ENCODE assay signal across 9 mouse cellular contexts in genomic region chr11:116488693-116489375, GRCm38 (mm10). TPM values are rescaled to one million over a fixed set of nuclear protein-coding genes. Genes with fewer than 3 reads are reported as not detected.
DNase-seq lines count a peak whose midpoint lies in the region; ATAC-seq and TF ChIP-seq lines count a peak whose summit lies in the region.
"Had no signal": no experiment of that assay in that cellular context is flagged by ENCODE, and none has a peak within 500 bp of the region (broad histone marks: within the 10 kb centered on the region; RNA-seq: fewer than 3 reads in every experiment).

No protein-coding gene starts in this region.

- no peak for DNase-seq in heart, postnatal 4 days
- DNase-seq in CD4-positive, CD25-positive, alpha-beta regulatory T cell, adult 2 months (ENCODE audit: low read depth, low spot score), result peak; percentile 77
- no peak for DNase-seq in liver, embryonic 14.5 days (ENCODE audit: low read depth in 3 of 3, low spot score in 3 of 3)
- no peak for DNase-seq in gastrocnemius, postnatal 25 days
- DNase-seq in gastrocnemius, adult 18-20 months (ENCODE audit: low spot score), result no peak

- H3K9ac ChIP-seq in heart, embryonic 13.5 days, result peak overlapping the region; percentile 98
- H3K9ac ChIP-seq in forebrain, embryonic 12.5 days, result peak overlapping the region; percentile 96
- no peak overlapping the region for H3K9ac ChIP-seq in liver, embryonic 14.5 days (replicated peaks)

- H3K27me3 ChIP-seq in heart, embryonic 13.5 days (replicated peaks), result no peaks in the 10 kb centered on the region
- H3K27me3 ChIP-seq in forebrain, embryonic 12.5 days, result 0 out of 2 replicates have a peak, but pooled peaks cover 4% of the 10 kb centered on the region
- H3K27me3 ChIP-seq in liver, embryonic 14.5 days (ENCODE audit: control insufficient read depth, insufficient read depth, low read length), result no peaks in the 10 kb centered on the region

- no peak for TF ChIP-seq EP300 in liver, embryonic 14.5 days (IDR thresholded peaks at IDR 0.05; ENCODE audit: low read depth)

- peak overlapping the region; percentile 99 for H3K4me3 ChIP-seq in heart, embryonic 13.5 days
- H3K4me3 ChIP-seq in forebrain, embryonic 12.5 days (replicated peaks), result peak overlapping the region; percentile 99
- H3K4me3 ChIP-seq in liver, embryonic 14.5 days (ENCODE audit: insufficient read depth in 1 of 2, low read depth in 2 of 2, low read length in 2 of 2), result peak overlapping the region; percentile 75 to 77

- 0 out of 2 replicates have a peak, but pooled peaks cover 2% of the 10 kb centered on the region for H3K9me3 ChIP-seq in heart, embryonic 13.5 days
- no peaks in the 10 kb centered on the region for H3K9me3 ChIP-seq in forebrain, embryonic 12.5 days
- H3K9me3 ChIP-seq in liver, embryonic 14.5 days (ENCODE audit: control insufficient read depth, low read length), result no peaks in the 10 kb centered on the region

- H3K4me1 ChIP-seq in heart, embryonic 13.5 days, result peaks cover 16% of the 10 kb centered on the region
- H3K4me1 ChIP-seq in forebrain, embryonic 12.5 days, result peaks cover 12% of the 10 kb centered on the region
- peaks cover 5 to 11% of the 10 kb centered on the region in 2 experiments for H3K4me1 ChIP-seq in liver, embryonic 14.5 days (replicated peaks; ENCODE audit: control insufficient read depth in 2 of 2, insufficient read depth in 2 of 2, low read length in 1 of 2)

- H3K27ac ChIP-seq in heart, embryonic 13.5 days (replicated peaks), result no peak overlapping the region
- H3K27ac ChIP-seq in forebrain, embryonic 12.5 days, result no peak overlapping the region
- H3K27ac ChIP-seq in liver, embryonic 14.5 days, result no peak overlapping the region

- WGBS in heart, embryonic 13.5 days, result 68% methylated on average over 14 of the region's 14 CpGs
- WGBS in forebrain, embryonic 12.5 days, result 69% methylated on average over 14 of the region's 14 CpGs
- WGBS in liver, embryonic 14.5 days (ENCODE audit: insufficient replicate concordance), result 58% methylated on average over 14 of the region's 14 CpGs

- peaks cover 48% of the 10 kb centered on the region for H3K36me3 ChIP-seq in heart, embryonic 13.5 days
- peaks cover 40% of the 10 kb centered on the region for H3K36me3 ChIP-seq in forebrain, embryonic 12.5 days (replicated peaks)
- no peaks in the 10 kb centered on the region; the same call in none of the 2 replicates for H3K36me3 ChIP-seq in liver, embryonic 14.5 days (replicated peaks; ENCODE audit: control insufficient read depth, insufficient read depth, low read depth)

- TF ChIP-seq CTCF in liver, embryonic 14.5 days (IDR thresholded peaks at IDR 0.05; ENCODE audit: low read depth), result peak; percentile 74

- peak overlapping the region; percentile 76 for H3K4me2 ChIP-seq in heart, embryonic 13.5 days
- peak overlapping the region; percentile 75 for H3K4me2 ChIP-seq in forebrain, embryonic 12.5 days
- H3K4me2 ChIP-seq in liver, embryonic 14.5 days (ENCODE audit: low read depth), result peak overlapping the region; percentile 71

- ATAC-seq in heart, embryonic 13.5 days (ENCODE audit: extremely low read depth, insufficient number of reproducible peaks, low FRiP score, low TSS enrichment), result no peak
- no peak for ATAC-seq in forebrain, embryonic 12.5 days (ENCODE audit: low FRiP score)
- ATAC-seq in liver, embryonic 14.5 days (ENCODE audit: insufficient read depth), result no peak
- no peak for ATAC-seq in erythroid progenitor cell, adult 5-6 weeks (replicated peaks; ENCODE audit: low FRiP score, poor library complexity, severe bottlenecking)

RNA-seq across cellular contexts. Expression of gene Prpsap1, which starts 5.2 kb away (rescaled TPM):
- polyA plus RNA-seq in heart, embryonic 13.5 days (2015; fragmentation: Nextera tagmentation; extraction: Ambion mirVana), result 90.2 and 102 TPM in 2 replicates
- total RNA-seq in heart, postnatal 4 days (2021), result 10 to 100 TPM; 53.6 to 55.5 TPM
- polyA plus RNA-seq in forebrain, embryonic 12.5 days (2016; fragmentation: Nextera tagmentation; extraction: Ambion mirVana), result 174 and 176 TPM in 2 replicates
- polyA plus RNA-seq in liver, embryonic 14.5 days (2012; rRNA removed), result 19.2 and 22.2 TPM in 2 replicates
- 38.4 and 40.4 TPM in 2 replicates for polyA plus RNA-seq in liver, embryonic 14.5 days (2014; fragmentation: Nextera tagmentation; extraction: Ambion mirVana)
- 10.8 and 15.9 TPM in 2 replicates for total RNA-seq in erythroid progenitor cell, adult 5-6 weeks (2015; ENCODE audit: low replicate concordance)
- total RNA-seq in erythroid progenitor cell, adult 5-6 weeks (2017; ENCODE audit: low replicate concordance), result 9.5 and 12.0 TPM in 2 replicates
- 10 to 100 TPM; 17.0 to 18.9 TPM for total RNA-seq in gastrocnemius, postnatal 25 days (2021)
- total RNA-seq in gastrocnemius, adult 18-20 months (2021), result 10 to 100 TPM; 12.3 to 12.5 TPM

RNA-seq across cellular contexts. Expression of gene Qrich2, which starts 22.8 kb away (rescaled TPM):
- not detected in 2 replicates for polyA plus RNA-seq in heart, embryonic 13.5 days (2015; fragmentation: Nextera tagmentation; extraction: Ambion mirVana)
- under 1 TPM in 1 of 2 experiments, not detected in 1; 0.05 TPM for total RNA-seq in heart, postnatal 4 days (2021)
- not detected in 2 replicates for polyA plus RNA-seq in forebrain, embryonic 12.5 days (2016; fragmentation: Nextera tagmentation; extraction: Ambion mirVana)
- 0.01 and 0.02 TPM in 2 replicates for polyA plus RNA-seq in liver, embryonic 14.5 days (2012; rRNA removed)
- 0.08 TPM in 1 of 2 replicates, not detected in the other for polyA plus RNA-seq in liver, embryonic 14.5 days (2014; fragmentation: Nextera tagmentation; extraction: Ambion mirVana)
- total RNA-seq in erythroid progenitor cell, adult 5-6 weeks (2015; ENCODE audit: low replicate concordance), result not detected in 2 replicates
- total RNA-seq in erythroid progenitor cell, adult 5-6 weeks (2017; ENCODE audit: low replicate concordance), result not detected in 2 replicates
- not detected for total RNA-seq in gastrocnemius, postnatal 25 days (2021)
- not detected for total RNA-seq in gastrocnemius, adult 18-20 months (2021)
- total RNA-seq: adrenal gland, postnatal 36 days had no signal

RNA-seq across cellular contexts. Expression of gene Sphk1, which starts 41.9 kb away (rescaled TPM):
- polyA plus RNA-seq in heart, embryonic 13.5 days (2015; fragmentation: Nextera tagmentation; extraction: Ambion mirVana), result 2.0 and 2.6 TPM in 2 replicates
- 1 to 10 TPM; 4.6 to 5.1 TPM for total RNA-seq in heart, postnatal 4 days (2021)
- polyA plus RNA-seq in forebrain, embryonic 12.5 days (2016; fragmentation: Nextera tagmentation; extraction: Ambion mirVana), result 2.0 and 3.3 TPM in 2 replicates
- polyA plus RNA-seq in liver, embryonic 14.5 days (2012; rRNA removed), result 23.0 and 24.1 TPM in 2 replicates
- polyA plus RNA-seq in liver, embryonic 14.5 days (2014; fragmentation: Nextera tagmentation; extraction: Ambion mirVana), result 26.8 and 32.2 TPM in 2 replicates
- 34.0 and 39.3 TPM in 2 replicates for total RNA-seq in erythroid progenitor cell, adult 5-6 weeks (2015; ENCODE audit: low replicate concordance)
- total RNA-seq in erythroid progenitor cell, adult 5-6 weeks (2017; ENCODE audit: low replicate concordance), result 65.2 and 96.7 TPM in 2 replicates
- 1 to 10 TPM in 1 of 2 experiments, under 1 TPM in 1; 0.94 to 2.0 TPM for total RNA-seq in gastrocnemius, postnatal 25 days (2021)
- under 1 TPM; 0.80 to 0.88 TPM for total RNA-seq in gastrocnemius, adult 18-20 months (2021)

RNA-seq across cellular contexts. Expression of gene Ubald2, which starts 54.9 kb away (rescaled TPM):
- polyA plus RNA-seq in heart, embryonic 13.5 days (2015; fragmentation: Nextera tagmentation; extraction: Ambion mirVana), result 31.0 and 32.3 TPM in 2 replicates
- 10 to 100 TPM; 52.8 to 55.5 TPM for total RNA-seq in heart, postnatal 4 days (2021)
- 50.9 and 59.6 TPM in 2 replicates for polyA plus RNA-seq in forebrain, embryonic 12.5 days (2016; fragmentation: Nextera tagmentation; extraction: Ambion mirVana)
- 58.9 and 70.9 TPM in 2 replicates for polyA plus RNA-seq in liver, embryonic 14.5 days (2012; rRNA removed)
- polyA plus RNA-seq in liver, embryonic 14.5 days (2014; fragmentation: Nextera tagmentation; extraction: Ambion mirVana), result 50.3 and 55.4 TPM in 2 replicates
- 153 and 187 TPM in 2 replicates for total RNA-seq in erythroid progenitor cell, adult 5-6 weeks (2015; ENCODE audit: low replicate concordance)
- 47.2 and 63.3 TPM in 2 replicates for total RNA-seq in erythroid progenitor cell, adult 5-6 weeks (2017; ENCODE audit: low replicate concordance)
- total RNA-seq in gastrocnemius, postnatal 25 days (2021), result 10 to 100 TPM; 35.9 to 40.4 TPM
- 10 to 100 TPM; 32.1 to 45.8 TPM for total RNA-seq in gastrocnemius, adult 18-20 months (2021)

Comparison
In these comparisons a context has a peak if more than half of its experiments do, and no peak if none do; other contexts are left out.
1. RNA of gene Sphk1, which starts 41.9 kb away (total RNA-seq): 34.0 to 96.7 TPM in erythroid progenitor cell, adult 5-6 weeks; 4.6 to 5.1 TPM in heart, postnatal 4 days, 0.94 to 2.0 TPM in gastrocnemius, postnatal 25 days and 0.80 to 0.88 TPM in gastrocnemius, adult 18-20 months; every median in the first group is over 4 times any median in the second.
2. Peak in every context shown above with its lines, with median percentiles within 50 percentile points of each other: H3K4me2 ChIP-seq and H3K4me3 ChIP-seq.